Mouse (Mus musculus): ENCODE measurements around the gene Tkt. TPM values are rescaled to one million over a fixed set of nuclear protein-coding genes. Genes with fewer than 3 reads are reported as not detected.

Gene Tkt
- polyA plus RNA-seq, 1 experiment from 2014 or later = 110 TPM

GRCm38 (mm10) chr14:30622130-30622529 lies 74.0 kb downstream of the Tkt start:
- Histone ChIP-seq H3K4me2 (replicated peaks) (no peak overlapping the region), H3K27me3 (ENCODE audit: control insufficient read depth, insufficient read depth, low read length) (peaks cover 4% of the 10 kb centered on the region; the same call in 1 of the 2 replicates), H3K9me3 (ENCODE audit: control insufficient read depth, low read length) (no peaks in the 10 kb centered on the region), H3K36me3 (replicated peaks; ENCODE audit: control insufficient read depth, insufficient read depth) (no peaks in the 10 kb centered on the region), H3K27ac (no peak overlapping the region), H3K9ac (no peak overlapping the region), H3K4me3 (replicated peaks; ENCODE audit: low read length) (no peak overlapping the region), H3K4me1 (replicated peaks; ENCODE audit: control insufficient read depth, insufficient read depth, low read length) (peaks cover 5% of the 10 kb centered on the region; the same call in 1 of the 2 replicates)
- no peak for ATAC-seq (ENCODE audit: low FRiP score)
- WGBS = 87% methylated on average over 7 of the region's 7 CpGs
- DNase-seq (ENCODE audit: low spot score) = no peak

DNA sequence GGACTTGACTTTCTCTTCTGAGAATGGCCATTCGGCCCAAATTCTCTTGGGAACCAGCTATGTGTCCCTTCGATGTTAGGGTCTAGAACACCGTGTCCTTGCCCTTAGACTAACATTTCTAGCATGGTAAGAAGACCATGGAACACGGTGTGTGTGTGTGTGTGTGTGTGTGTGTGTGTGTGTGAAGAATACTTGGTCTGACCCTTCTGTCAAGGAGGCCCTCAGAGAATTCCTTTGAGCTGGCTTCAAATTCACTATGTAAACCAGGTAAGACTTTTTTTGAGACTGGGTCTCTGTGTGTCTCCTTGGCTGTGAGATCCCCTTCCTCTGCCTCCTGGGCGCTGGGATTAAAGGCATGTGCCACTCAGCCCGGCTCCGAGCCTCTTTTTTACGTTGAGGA lies 74.4 kb downstream of the Tkt start:
- DNase-seq (ENCODE audit: low spot score) = no peak
- Histone ChIP-seq H3K36me3 (replicated peaks; ENCODE audit: control insufficient read depth, insufficient read depth) (no peaks in the 10 kb centered on the region), H3K4me2 (replicated peaks) (no peak overlapping the region), H3K27me3 (ENCODE audit: control insufficient read depth, insufficient read depth, low read length) (peaks cover 4% of the 10 kb centered on the region; the same call in 1 of the 2 replicates), H3K9me3 (ENCODE audit: control insufficient read depth, low read length) (no peaks in the 10 kb centered on the region), H3K27ac (no peak overlapping the region), H3K9ac (no peak overlapping the region), H3K4me1 (replicated peaks; ENCODE audit: control insufficient read depth, insufficient read depth, low read length) (peaks cover 5% of the 10 kb centered on the region; the same call in 1 of the 2 replicates), H3K4me3 (replicated peaks; ENCODE audit: low read length) (no peak overlapping the region)
- no peak for ATAC-seq (ENCODE audit: low FRiP score)
- WGBS = 89% methylated on average over 8 of the region's 8 CpGs

Small RNA genes within 50 kb of the gene (microRNA-seq; reads per million reads assigned to microRNA genes)
- gene Mir3076 = 4.0 reads per million, percentile 18 among the genes with 10 or more reads in this experiment

Other genes starting within 250 kb of the Tkt start
- gene Dcp1a, start 68.8 kb upstream of the Tkt start, polyA plus RNA-seq (2014; fragmentation: Nextera tagmentation; extraction: Ambion mirVana) = 16.1 TPM in 2 replicates
- gene Cacna1d, start 56.9 kb upstream of the Tkt start, polyA plus RNA-seq (2014; fragmentation: Nextera tagmentation; extraction: Ambion mirVana) = 10.5 and 13.5 TPM in 2 replicates
- gene Prkcd, start 77.9 kb downstream of the Tkt start, polyA plus RNA-seq (2014; fragmentation: Nextera tagmentation; extraction: Ambion mirVana) = 19.4 and 21.1 TPM in 2 replicates
- 8.3 and 9.0 TPM in 2 replicates for gene Rft1, start 106.0 kb downstream of the Tkt start, polyA plus RNA-seq (2014; fragmentation: Nextera tagmentation; extraction: Ambion mirVana)
- gene Sfmbt1, start 166.5 kb downstream of the Tkt start, polyA plus RNA-seq (2014; fragmentation: Nextera tagmentation; extraction: Ambion mirVana) = 19.8 and 20.0 TPM in 2 replicates